ENCODE assay signal across 18 mouse cellular contexts in genomic region chr7:89183928-89184327, GRCm38 (mm10).
DNase-seq lines count a peak whose midpoint lies in the region; ATAC-seq and TF ChIP-seq lines count a peak whose summit lies in the region.
"Had no signal": no experiment of that assay in that cellular context is flagged by ENCODE, and none has a peak within 500 bp of the region (broad histone marks: within the 10 kb centered on the region; RNA-seq: fewer than 3 reads in every experiment).

No protein-coding gene starts in this region.

- TF ChIP-seq POLR2A in limb, embryonic 14.5 days (IDR thresholded peaks at IDR 0.05; ENCODE audit: borderline replicate concordance, extremely low read depth, insufficient read depth, insufficient read length): no peak

- WGBS in heart, embryonic 14.5 days: 50% methylated on average over 4 of the region's 4 CpGs
- 44% methylated on average over 4 of the region's 4 CpGs for WGBS in kidney, embryonic 16.5 days
- 51% methylated on average over 4 of the region's 4 CpGs for WGBS in limb, embryonic 14.5 days
- 73% methylated on average over 4 of the region's 4 CpGs for WGBS in liver, embryonic 12.5 days (ENCODE audit: insufficient replicate concordance)

- no peaks in the 10 kb centered on the region for H3K27me3 ChIP-seq in heart, embryonic 14.5 days (ENCODE audit: control insufficient read depth, insufficient read depth, low read length)
- no peaks in the 10 kb centered on the region for H3K27me3 ChIP-seq in kidney, embryonic 16.5 days (ENCODE audit: insufficient read depth, low read length)
- H3K27me3 ChIP-seq in limb, embryonic 14.5 days (ENCODE audit: control insufficient read depth, insufficient read depth, low read length): no peaks in the 10 kb centered on the region
- H3K27me3 ChIP-seq in liver, embryonic 12.5 days (replicated peaks): no peaks in the 10 kb centered on the region
- H3K27me3 ChIP-seq: embryonic facial prominence, embryonic 12.5 days; hindbrain, embryonic 12.5 days; neural tube, embryonic 13.5 days had no signal

- no peak for ATAC-seq in heart, embryonic 14.5 days (ENCODE audit: insufficient number of reproducible peaks, insufficient read depth, low FRiP score, low read depth)
- peak; percentile 49; the same call in 1 of the 2 replicates for ATAC-seq in kidney, embryonic 16.5 days (ENCODE audit: low FRiP score, low TSS enrichment)
- no peak for ATAC-seq in limb, embryonic 14.5 days (ENCODE audit: low FRiP score, low read depth)
- no peak for ATAC-seq in liver, embryonic 12.5 days
- ATAC-seq: inflammation-experienced regulatory T-cells, adult 6 months had no signal

- no peak overlapping the region for H3K9ac ChIP-seq in heart, embryonic 14.5 days (ENCODE audit: low read length)
- H3K9ac ChIP-seq in kidney, embryonic 16.5 days (replicated peaks; ENCODE audit: low read length): no peak overlapping the region
- no peak overlapping the region for H3K9ac ChIP-seq in limb, embryonic 14.5 days (ENCODE audit: low read depth, low read length, severe bottlenecking)
- H3K9ac ChIP-seq in liver, embryonic 12.5 days: no peak overlapping the region
- H3K9ac ChIP-seq: embryonic facial prominence, embryonic 12.5 days; hindbrain, embryonic 12.5 days; liver, embryonic 14.5 days; neural tube, embryonic 13.5 days had no signal

- H3K4me3 ChIP-seq in heart, embryonic 14.5 days (ENCODE audit: control insufficient read depth in 1 of 2, insufficient read depth in 1 of 2, low read depth in 1 of 2, low read length in 2 of 2): no peak overlapping the region
- no peak overlapping the region for H3K4me3 ChIP-seq in kidney, embryonic 16.5 days (ENCODE audit: low read length)
- no peak overlapping the region for H3K4me3 ChIP-seq in limb, embryonic 14.5 days (replicated peaks; ENCODE audit: low read length)
- H3K4me3 ChIP-seq in liver, embryonic 12.5 days: no peak overlapping the region
- H3K4me3 ChIP-seq: embryonic facial prominence, embryonic 12.5 days; gastrocnemius, adult 2 months; hindbrain, embryonic 12.5 days; neural tube, embryonic 13.5 days had no signal

- H3K27ac ChIP-seq in heart, embryonic 14.5 days (replicated peaks in 1 of 2; ENCODE audit: control insufficient read depth in 1 of 2, insufficient read depth in 1 of 2, low read depth in 2 of 2, low read length in 2 of 2): peak overlapping the region; percentile 14 to 35; a peak in 1 of 4 replicates
- H3K27ac ChIP-seq in kidney, embryonic 16.5 days (ENCODE audit: low read length): peak overlapping the region; percentile 69; the same call in 1 of the 2 replicates
- 0 out of 2 replicates have a peak overlapping the region, but pooled peaks have one; percentile 22 for H3K27ac ChIP-seq in limb, embryonic 14.5 days (replicated peaks; ENCODE audit: low read depth, low read length)
- no peak overlapping the region for H3K27ac ChIP-seq in liver, embryonic 12.5 days
- H3K27ac ChIP-seq: embryonic facial prominence, embryonic 12.5 days; gastrocnemius, adult 2 months; hindbrain, embryonic 12.5 days; liver, embryonic 14.5 days; neural tube, embryonic 13.5 days had no signal

- no peaks in the 10 kb centered on the region for H3K9me3 ChIP-seq in heart, embryonic 14.5 days (ENCODE audit: control insufficient read depth, low read length)
- no peaks in the 10 kb centered on the region for H3K9me3 ChIP-seq in kidney, embryonic 16.5 days (ENCODE audit: low read length)
- no peaks in the 10 kb centered on the region for H3K9me3 ChIP-seq in limb, embryonic 14.5 days (ENCODE audit: control insufficient read depth, low read length)
- H3K9me3 ChIP-seq in liver, embryonic 12.5 days (replicated peaks): no peaks in the 10 kb centered on the region
- H3K9me3 ChIP-seq: embryonic facial prominence, embryonic 12.5 days; hindbrain, embryonic 12.5 days; neural tube, embryonic 13.5 days had no signal

- peaks cover 0 to 12% of the 10 kb centered on the region in 2 experiments; a peak in 2 of 4 replicates for H3K4me1 ChIP-seq in heart, embryonic 14.5 days (ENCODE audit: control insufficient read depth in 2 of 2, insufficient read depth in 2 of 2, low read length in 2 of 2)
- H3K4me1 ChIP-seq in kidney, embryonic 16.5 days (ENCODE audit: insufficient read depth, low read length): peaks cover 14% of the 10 kb centered on the region; the same call in 1 of the 2 replicates
- H3K4me1 ChIP-seq in limb, embryonic 14.5 days (ENCODE audit: control insufficient read depth, insufficient read depth, low read length): peaks cover 4% of the 10 kb centered on the region; the same call in 1 of the 2 replicates
- H3K4me1 ChIP-seq in liver, embryonic 12.5 days: no peaks in the 10 kb centered on the region
- H3K4me1 ChIP-seq: embryonic facial prominence, embryonic 12.5 days; hindbrain, embryonic 12.5 days; neural tube, embryonic 13.5 days had no signal

- DNase-seq in heart, adult 9 months (ENCODE audit: low spot score in 2 of 2): no peak
- DNase-seq in kidney, postnatal 4 days: no peak
- peak; percentile 50 for DNase-seq in NIH3T3 (ENCODE audit: low read depth)
- peak; percentile 73 for DNase-seq in limb, embryonic 14.5 days (ENCODE audit: low spot score)
- no peak for DNase-seq in embryo, embryonic 11 days
- DNase-seq: cerebellum, adult 11-12 months; gastrocnemius, adult 2 months; layer of hippocampus, postnatal 36 days; right cerebral cortex, postnatal 14 days; thymus, postnatal 36 days had no signal

- H3K36me3 ChIP-seq in heart, embryonic 14.5 days (ENCODE audit: control insufficient read depth, insufficient read depth, low read length): no peaks in the 10 kb centered on the region
- H3K36me3 ChIP-seq in kidney, embryonic 16.5 days (ENCODE audit: insufficient read depth, low read length): no peaks in the 10 kb centered on the region
- no peaks in the 10 kb centered on the region for H3K36me3 ChIP-seq in limb, embryonic 14.5 days (ENCODE audit: control insufficient read depth, insufficient read depth, low read length)
- H3K36me3 ChIP-seq in liver, embryonic 12.5 days: no peaks in the 10 kb centered on the region
- H3K36me3 ChIP-seq: embryonic facial prominence, embryonic 12.5 days; hindbrain, embryonic 12.5 days; neural tube, embryonic 13.5 days had no signal

- H3K4me2 ChIP-seq in heart, embryonic 14.5 days (ENCODE audit: low read length): no peak overlapping the region
- H3K4me2 ChIP-seq in kidney, embryonic 16.5 days (replicated peaks; ENCODE audit: low read depth, low read length): no peak overlapping the region
- H3K4me2 ChIP-seq in limb, embryonic 14.5 days (replicated peaks; ENCODE audit: low read depth, low read length, severe bottlenecking): no peak overlapping the region
- H3K4me2 ChIP-seq in liver, embryonic 12.5 days: no peak overlapping the region
- H3K4me2 ChIP-seq: embryonic facial prominence, embryonic 12.5 days; hindbrain, embryonic 12.5 days; neural tube, embryonic 13.5 days had no signal

Comparison
In these comparisons a context has a peak if more than half of its experiments do, and no peak if none do; other contexts are left out.
1. DNase-seq: peak in NIH3T3 (single experiment) and limb, embryonic 14.5 days (single experiment); none in heart, adult 9 months (0 of 2), kidney, postnatal 4 days (0 of 2) and embryo, embryonic 11 days (single experiment).